Mouse (Mus musculus) hindbrain, embryonic 10.5 days (tissue): ENCODE measurements around the gene F13a1. TPM values are rescaled to one million over a fixed set of nuclear protein-coding genes. Genes with fewer than 3 reads are reported as not detected.

ENCODE experiments used
- DNase-seq: peaks from one replicate; pipeline ENCODE4 v3.0.0-alpha.2; 2017; ENCODE audit warnings: low spot score
- H3K27ac ChIP-seq: fragments of 300-500 bp; sonication (generic); 2 replicates; pipeline ENCODE4 v1.5.1; 2016; ENCODE audit warnings: mild to moderate bottlenecking, moderate library complexity
- H3K27me3 ChIP-seq: fragments of 300-500 bp; sonication (generic); 2 replicates; pipeline ENCODE4 v1.6.1; 2016; ENCODE audit warnings: mild to moderate bottlenecking; ENCODE audit not compliant: poor library complexity, insufficient read depth, severe bottlenecking
- H3K36me3 ChIP-seq: fragments of 300-500 bp; sonication (generic); 2 replicates; pipeline ENCODE4 v1.6.1; 2016; ENCODE audit warnings: mild to moderate bottlenecking, moderate library complexity
- H3K4me1 ChIP-seq: fragments of 300-500 bp; sonication (generic); replicated peaks from 2 replicates; pipeline ENCODE4 v1.6.1; 2016; ENCODE audit warnings: mild to moderate bottlenecking
- H3K4me3 ChIP-seq: fragments of 300-500 bp; sonication (generic); 2 replicates; pipeline ENCODE4 v1.5.1; 2016; ENCODE audit warnings: mild to moderate bottlenecking, moderate library complexity
- H3K9me3 ChIP-seq: fragments of 300-500 bp; sonication (generic); 2 replicates; pipeline ENCODE4 v1.6.1; 2016; ENCODE audit warnings: mild to moderate bottlenecking, moderate library complexity
- whole genome bisulfite sequencing: fragments of 180-500 bp; shearing (Covaris S2); methylation state at CpG from one replicate; pipeline ENCODE4 v1.1.7; 2016; 5-methylcytosine and 5-hydroxymethylcytosine counted together
- polyA plus RNA-seq: library from polyadenylated mRNA; unstranded; fragments of >200 nt; fragmentation: Nextera tagmentation; extraction: Ambion mirVana; gene quantifications from 2 replicates; pipeline ENCODE4 v1.2.1, GENCODE M21; 2016

Gene F13a1
- polyA plus RNA-seq, 1 experiment from 2014 or later, result 10.9 TPM

- no peak overlapping the region for H3K27ac ChIP-seq
- no peak overlapping the region for H3K4me3 ChIP-seq
- H3K9me3 ChIP-seq, result no peaks in the 10 kb centered on the region
- no peaks in the 10 kb centered on the region for H3K27me3 ChIP-seq
- no peaks in the 10 kb centered on the region for H3K36me3 ChIP-seq
- no peak for DNase-seq
- H3K4me1 ChIP-seq, result no peaks in the 10 kb centered on the region
- WGBS, result 78% methylated on average over 4 of the region's 4 CpGs
Measured at GRCm38 (mm10) chr13:36919737-36920136, 130.3 kb downstream of the F13a1 start.

GRCm38 (mm10) chr13:36903885-36904284 is 146.2 kb downstream of the F13a1 start:
- H3K36me3 ChIP-seq, result no peaks in the 10 kb centered on the region
- no peaks in the 10 kb centered on the region for H3K4me1 ChIP-seq
- H3K9me3 ChIP-seq, result no peaks in the 10 kb centered on the region
- DNase-seq, result no peak
- no peaks in the 10 kb centered on the region for H3K27me3 ChIP-seq
- no peak overlapping the region for H3K27ac ChIP-seq
- H3K4me3 ChIP-seq, result no peak overlapping the region
- WGBS, result 33% methylated on average over 4 of the region's 4 CpGs

GRCm38 (mm10) chr13:36903447-36903846 is 146.6 kb downstream of the F13a1 start:
- 47% methylated on average over 1 of the region's 1 CpGs for WGBS
- Histone ChIP-seq H3K27me3 (no peaks in the 10 kb centered on the region), H3K36me3 (no peaks in the 10 kb centered on the region), H3K4me1 (no peaks in the 10 kb centered on the region), H3K9me3 (no peaks in the 10 kb centered on the region), H3K27ac (no peak overlapping the region), H3K4me3 (no peak overlapping the region)
- no peak for DNase-seq

GRCm38 (mm10) chr13:36901603-36902002 is 148.4 kb downstream of the F13a1 start:
- Histone ChIP-seq H3K9me3 (no peaks in the 10 kb centered on the region), H3K27ac (no peak overlapping the region), H3K4me1 (no peaks in the 10 kb centered on the region), H3K36me3 (no peaks in the 10 kb centered on the region), H3K4me3 (no peak overlapping the region), H3K27me3 (no peaks in the 10 kb centered on the region)
- 88% methylated on average over 3 of the region's 3 CpGs for WGBS
- DNase-seq, result no peak

GRCm38 (mm10) chr13:36901016-36901415 is 149.0 kb downstream of the F13a1 start:
- no peaks in the 10 kb centered on the region for H3K4me1 ChIP-seq
- no peak for DNase-seq
- 85% methylated on average over 3 of the region's 3 CpGs for WGBS
- H3K4me3 ChIP-seq, result no peak overlapping the region
- H3K36me3 ChIP-seq, result no peaks in the 10 kb centered on the region
- H3K9me3 ChIP-seq, result no peaks in the 10 kb centered on the region
- H3K27ac ChIP-seq, result no peak overlapping the region
- no peaks in the 10 kb centered on the region for H3K27me3 ChIP-seq

GRCm38 (mm10) chr13:36896061-36896460 is 154.0 kb downstream of the F13a1 start:
- no peak overlapping the region for H3K27ac ChIP-seq
- no peaks in the 10 kb centered on the region for H3K27me3 ChIP-seq
- no peaks in the 10 kb centered on the region for H3K9me3 ChIP-seq
- H3K36me3 ChIP-seq, result no peaks in the 10 kb centered on the region
- no peaks in the 10 kb centered on the region for H3K4me1 ChIP-seq
- no peak overlapping the region for H3K4me3 ChIP-seq
- DNase-seq, result no peak
- 63% methylated on average over 3 of the region's 3 CpGs for WGBS

- H3K9me3 ChIP-seq, result no peaks in the 10 kb centered on the region
- no peak overlapping the region for H3K27ac ChIP-seq
- H3K4me1 ChIP-seq, result no peaks in the 10 kb centered on the region
- H3K27me3 ChIP-seq, result no peaks in the 10 kb centered on the region
- H3K36me3 ChIP-seq, result no peaks in the 10 kb centered on the region
- DNase-seq, result no peak
- H3K4me3 ChIP-seq, result no peak overlapping the region
- 94% methylated on average over 3 of the region's 3 CpGs for WGBS
Measured at GRCm38 (mm10) chr13:36893762-36894161, 156.3 kb downstream of the F13a1 start.

GRCm38 (mm10) chr13:36892216-36892615 is 157.8 kb downstream of the F13a1 start:
- Histone ChIP-seq H3K27ac (no peak overlapping the region), H3K4me3 (no peak overlapping the region), H3K9me3 (no peaks in the 10 kb centered on the region), H3K27me3 (no peaks in the 10 kb centered on the region), H3K36me3 (no peaks in the 10 kb centered on the region), H3K4me1 (no peaks in the 10 kb centered on the region)
- 94% methylated on average over 1 of the region's 1 CpGs for WGBS
- no peak for DNase-seq

- Histone ChIP-seq H3K27me3 (no peaks in the 10 kb centered on the region), H3K27ac (no peak overlapping the region), H3K4me1 (no peaks in the 10 kb centered on the region), H3K36me3 (no peaks in the 10 kb centered on the region), H3K4me3 (no peak overlapping the region), H3K9me3 (no peaks in the 10 kb centered on the region)
- WGBS, result 91% methylated on average over 7 of the region's 7 CpGs
- no peak for DNase-seq
Measured at GRCm38 (mm10) chr13:36885973-36886372, 164.1 kb downstream of the F13a1 start.

GRCm38 (mm10) chr13:36839111-36839510 is 210.9 kb downstream of the F13a1 start:
- H3K4me3 ChIP-seq, result no peak overlapping the region
- no peak for DNase-seq
- H3K4me1 ChIP-seq, result no peaks in the 10 kb centered on the region
- H3K36me3 ChIP-seq, result no peaks in the 10 kb centered on the region
- no peaks in the 10 kb centered on the region for H3K9me3 ChIP-seq
- H3K27ac ChIP-seq, result no peak overlapping the region
- H3K27me3 ChIP-seq, result no peaks in the 10 kb centered on the region
- WGBS, result 84% methylated on average over 3 of the region's 3 CpGs
